Mouse (Mus musculus) heart, postnatal 0 days (tissue): ENCODE measurements at regions not wholly inside any gene's neighbourhood (a gene's known extent, or its start where the extent isn't known, plus 50 kb on each side); places are given as distances from the start of the nearest gene placed in this dataset.

ENCODE experiments used
- CTCF ChIP-seq: IDR thresholded peaks from 2 replicates; pipeline ENCODE4 v1.5.1; 2016; ENCODE audit warnings: antibody characterized with exemption, control low read depth, low read depth
- EP300 ChIP-seq: IDR thresholded peaks from 2 replicates; pipeline ENCODE4 v1.6.1; 2016; ENCODE audit warnings: antibody characterized with exemption, low read depth

GRCm38 (mm10) chr6:103833501-103834132, 323.2 kb downstream of the Chl1 start:
- peak; percentile 61 for TF ChIP-seq CTCF
- TF ChIP-seq EP300: no peak
